Mouse (Mus musculus): ENCODE measurements around the gene Kcnq4.

DNA sequence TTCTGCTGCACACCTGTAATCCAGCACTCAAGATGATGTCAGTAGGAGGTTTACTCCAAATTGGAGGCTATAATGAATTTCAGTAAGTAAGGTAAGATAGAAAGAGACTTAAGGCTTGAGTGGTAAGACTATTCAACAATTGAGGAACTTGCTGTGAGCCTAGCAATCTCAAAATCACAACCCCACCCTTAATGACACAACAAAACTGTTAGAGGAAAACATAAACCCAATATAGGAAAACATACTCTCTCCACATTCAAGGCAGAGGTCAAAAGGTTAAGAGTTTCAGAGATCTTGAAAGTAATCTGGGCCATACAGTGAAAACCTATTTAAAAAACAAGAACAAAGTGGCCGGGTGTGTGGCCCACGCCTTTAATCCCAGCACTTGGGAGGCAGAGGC lies 48.3 kb upstream of the Kcnq4 start:
- TF ChIP-seq CTCF (IDR thresholded peaks at IDR 0.05; ENCODE audit: insufficient read depth, low read length) (no peak), POLR2A (IDR thresholded peaks at IDR 0.05; ENCODE audit: borderline replicate concordance, extremely low read depth, low read depth, low read length) (no peak)
